Mouse (Mus musculus): ENCODE data around the gene Adam17. TPM values are rescaled to one million over a fixed set of nuclear protein-coding genes. Genes with fewer than 3 reads are reported as not detected.

Gene Adam17
- polyA plus RNA-seq, 1 experiment, result 16.3 TPM

DNA sequence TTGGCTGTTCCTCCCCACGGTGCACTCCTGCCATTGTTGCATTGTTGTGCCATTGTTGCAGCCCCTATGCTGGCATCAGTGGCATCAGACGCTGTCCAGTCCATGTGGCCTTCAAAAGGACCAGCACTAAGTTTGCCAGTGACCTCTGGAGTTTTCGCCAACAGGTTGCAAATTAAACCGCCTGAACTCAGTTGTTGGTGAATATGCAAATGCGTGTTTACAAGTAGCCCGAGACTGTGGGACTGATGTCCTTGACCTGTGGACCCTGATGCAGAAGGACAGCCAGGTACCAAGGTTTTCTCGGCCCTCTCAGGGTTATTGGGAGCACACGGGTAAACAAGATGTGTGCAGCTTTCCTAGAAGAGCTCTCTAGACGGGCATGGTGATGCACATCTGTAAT lies 52.3 kb downstream of the Adam17 start:
- no peak for TF ChIP-seq CTCF (IDR thresholded peaks at IDR 0.05; ENCODE audit: extremely low read depth, insufficient read depth, low read length)
- TF ChIP-seq POLR2A (IDR thresholded peaks at IDR 0.05; ENCODE audit: extremely low read depth, insufficient read depth, low read length), result no peak

GRCm38 (mm10) chr12:21320317-21320716 lies 53.1 kb downstream of the Adam17 start:
- Histone ChIP-seq H3K27ac (ENCODE audit: insufficient read depth, low read length) (no peak overlapping the region), H3K4me3 (ENCODE audit: insufficient read depth, low read length) (no peak overlapping the region), H3K4me1 (ENCODE audit: control insufficient read depth, insufficient read depth, low read length) (no peaks in the 10 kb centered on the region; the same call in 1 of the 2 replicates)
- TF ChIP-seq CTCF (IDR thresholded peaks at IDR 0.05; ENCODE audit: extremely low read depth, insufficient read depth, low read length), result no peak
- TF ChIP-seq POLR2A (IDR thresholded peaks at IDR 0.05; ENCODE audit: extremely low read depth, insufficient read depth, low read length), result no peak

More for the DNA sequence above, 52.3 kb downstream of the Adam17 start:
- no peaks in the 10 kb centered on the region; the same call in 1 of the 2 replicates for H3K4me1 ChIP-seq (ENCODE audit: control insufficient read depth, insufficient read depth, low read length)
- H3K4me3 ChIP-seq (ENCODE audit: insufficient read depth, low read length), result no peak overlapping the region
- no peak overlapping the region for H3K27ac ChIP-seq (ENCODE audit: insufficient read depth, low read length)

DNA sequence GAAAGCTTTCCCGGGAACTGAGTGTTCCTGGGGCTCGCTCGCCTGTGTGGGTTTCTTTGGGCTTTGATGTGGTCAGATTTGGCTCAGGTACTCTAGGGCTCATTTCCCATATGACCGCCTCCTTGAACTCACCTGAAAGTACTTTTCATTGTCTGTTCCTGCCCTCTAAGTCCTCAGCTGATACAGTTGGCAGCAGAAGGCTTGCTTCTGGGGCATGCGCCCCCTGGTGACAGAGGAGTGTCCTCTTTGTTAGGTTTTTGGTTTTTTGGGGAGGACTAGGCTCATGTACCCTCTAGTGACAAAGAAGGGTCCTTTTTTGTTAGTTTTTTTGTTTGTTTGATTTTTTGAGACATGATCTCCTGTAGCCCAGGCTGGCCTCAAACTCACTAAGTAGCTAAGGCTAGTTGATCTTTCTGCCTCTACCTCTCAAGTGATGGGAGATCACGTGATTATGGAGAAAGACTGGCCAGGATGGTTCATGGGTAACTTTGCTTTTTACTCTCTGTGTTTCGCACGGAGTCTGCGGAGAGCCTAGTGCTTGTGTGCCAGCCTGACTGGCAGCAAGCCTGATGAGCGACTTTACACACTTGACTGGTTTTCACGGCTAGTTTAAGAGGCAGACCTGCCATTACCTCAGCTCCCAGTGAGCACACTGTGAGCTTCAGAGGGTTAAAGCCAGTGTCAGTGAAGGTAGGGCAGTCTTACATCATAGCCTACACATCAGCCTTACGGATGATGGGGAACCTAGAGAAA lies 55.1 kb downstream of the Adam17 start:
- TF ChIP-seq POLR2A (IDR thresholded peaks at IDR 0.05; ENCODE audit: extremely low read depth, insufficient read depth, low read length) (no peak), CTCF (IDR thresholded peaks at IDR 0.05; ENCODE audit: extremely low read depth, insufficient read depth, low read length) (peak; percentile 60)
- H3K27ac ChIP-seq (ENCODE audit: insufficient read depth, low read length), result no peak overlapping the region
- H3K4me3 ChIP-seq (ENCODE audit: insufficient read depth, low read length), result no peak overlapping the region
- H3K4me1 ChIP-seq (ENCODE audit: control insufficient read depth, insufficient read depth, low read length), result no peaks in the 10 kb centered on the region; the same call in 1 of the 2 replicates

- no peak overlapping the region for H3K27ac ChIP-seq (ENCODE audit: insufficient read depth, low read length)
- no peaks in the 10 kb centered on the region; the same call in 1 of the 2 replicates for H3K4me1 ChIP-seq (ENCODE audit: control insufficient read depth, insufficient read depth, low read length)
- peak overlapping the region; percentile 41; the same call in 1 of the 2 replicates for H3K4me3 ChIP-seq (ENCODE audit: insufficient read depth, low read length)
- TF ChIP-seq POLR2A (IDR thresholded peaks at IDR 0.05; ENCODE audit: extremely low read depth, insufficient read depth, low read length) (no peak), CTCF (IDR thresholded peaks at IDR 0.05; ENCODE audit: extremely low read depth, insufficient read depth, low read length) (no peak)
Observed at GRCm38 (mm10) chr12:21316869-21317265, 56.6 kb downstream of the Adam17 start.

DNA sequence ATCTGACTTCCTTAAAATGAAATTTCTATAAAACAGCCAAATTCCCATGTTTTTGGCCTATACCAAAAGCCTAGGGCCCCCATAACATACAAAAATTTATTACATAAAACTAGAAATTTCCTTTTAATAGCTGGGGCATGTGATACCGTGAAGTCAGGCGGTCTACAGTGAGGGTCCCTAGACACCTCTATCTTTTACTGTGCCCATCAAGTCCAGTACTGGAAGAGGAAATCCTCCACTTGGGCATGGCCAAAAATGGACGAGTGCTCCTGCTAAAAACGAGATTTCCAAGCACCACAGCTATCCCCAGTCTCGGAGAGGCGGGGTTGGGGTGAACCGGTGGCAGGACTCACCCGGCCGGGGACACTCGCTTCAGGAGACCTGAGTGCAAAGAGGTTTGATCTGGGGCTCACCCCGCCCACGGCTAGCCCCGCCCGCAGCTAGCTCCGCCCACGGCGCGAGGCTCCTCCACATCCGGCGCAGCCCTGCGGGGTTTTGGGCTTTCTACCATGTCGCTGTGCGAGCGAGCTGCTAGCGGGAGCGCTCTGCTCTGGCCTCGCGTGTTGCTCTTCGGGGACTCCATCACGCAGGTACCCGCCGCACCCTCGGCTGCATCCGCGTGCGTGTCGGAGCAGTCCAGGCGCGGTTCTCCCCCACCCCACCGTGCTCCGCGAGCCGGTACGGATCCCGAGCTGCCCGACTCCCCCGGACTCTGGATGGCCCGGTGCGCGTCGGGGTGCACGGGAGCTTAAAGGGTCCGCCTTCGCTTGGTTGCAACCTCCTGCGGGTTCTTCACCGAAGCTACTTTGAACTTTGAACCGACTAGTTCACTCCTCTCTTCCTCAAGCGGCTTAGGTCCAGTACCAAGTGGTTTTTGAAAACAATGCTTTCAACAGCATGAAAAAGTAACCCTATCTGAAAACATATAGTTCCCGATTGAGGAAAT lies 57.2 kb downstream of the Adam17 start, which contains the start of gene Iah1:
TSS of gene Iah1 (plus strand) at position 467 of the 946 bp plus-strand sequence.
- TF ChIP-seq POLR2A (IDR thresholded peaks at IDR 0.05; ENCODE audit: extremely low read depth, insufficient read depth, low read length), result peak; percentile 67; the same call in 1 of the 2 replicates
- TF ChIP-seq CTCF (IDR thresholded peaks at IDR 0.05; ENCODE audit: extremely low read depth, insufficient read depth, low read length), result no peak
- H3K4me3 ChIP-seq (ENCODE audit: insufficient read depth, low read length), result peak within 1 kb of the TSS; percentile 41
- peak within 1 kb of the TSS; percentile 74 for H3K27ac ChIP-seq (ENCODE audit: insufficient read depth, low read length)
- no peaks in the 10 kb centered on the region; the same call in 1 of the 2 replicates for H3K4me1 ChIP-seq (ENCODE audit: control insufficient read depth, insufficient read depth, low read length)

DNA sequence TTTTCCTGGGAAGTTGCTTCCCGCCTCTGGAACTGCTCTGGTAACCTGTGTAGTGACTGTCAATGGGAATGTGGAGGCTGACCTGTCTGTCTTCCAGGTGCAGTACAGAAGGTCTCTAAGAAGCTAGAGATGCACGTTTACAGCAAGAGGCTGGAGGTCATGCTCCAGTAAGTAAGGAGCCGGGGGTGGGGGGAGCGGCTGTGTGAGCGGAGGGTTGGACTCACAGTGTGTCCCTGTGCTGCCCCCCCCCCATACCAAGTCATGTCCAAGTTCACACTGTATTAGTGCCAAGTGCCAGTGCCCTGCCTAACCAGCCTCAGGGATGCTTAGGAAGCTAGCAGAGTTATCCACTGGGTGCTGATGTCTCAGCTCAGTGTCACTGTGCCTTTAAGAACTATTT lies 61.2 kb downstream of the Adam17 start:
- H3K4me3 ChIP-seq (ENCODE audit: insufficient read depth, low read length), result no peak overlapping the region
- no peak overlapping the region for H3K27ac ChIP-seq (ENCODE audit: insufficient read depth, low read length)
- H3K4me1 ChIP-seq (ENCODE audit: control insufficient read depth, insufficient read depth, low read length), result no peaks in the 10 kb centered on the region; the same call in 1 of the 2 replicates

DNA sequence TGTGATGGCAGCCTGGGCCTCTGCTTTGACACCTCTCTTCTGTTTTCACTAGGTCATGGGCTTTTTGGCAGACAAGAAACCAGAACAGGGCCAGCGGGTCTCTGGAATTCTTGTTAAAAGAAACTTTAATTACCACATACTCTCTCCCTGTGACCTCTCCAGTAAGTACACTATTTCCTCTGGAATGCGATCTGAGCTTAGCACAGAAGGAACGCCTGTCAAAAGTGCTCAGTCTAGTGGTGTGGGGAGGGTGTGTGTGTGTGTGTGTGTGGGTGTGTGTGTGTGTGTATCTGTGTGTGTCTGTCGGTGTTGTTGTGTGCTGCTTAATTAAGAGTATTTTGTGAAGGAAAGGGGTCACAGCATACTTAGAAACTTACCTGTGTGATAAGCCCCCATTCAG lies 66.7 kb downstream of the Adam17 start:
- TF ChIP-seq CTCF (IDR thresholded peaks at IDR 0.05; ENCODE audit: extremely low read depth, insufficient read depth, low read length), result no peak
- TF ChIP-seq POLR2A (IDR thresholded peaks at IDR 0.05; ENCODE audit: extremely low read depth, insufficient read depth, low read length), result no peak
- no peaks in the 10 kb centered on the region for H3K4me1 ChIP-seq (ENCODE audit: control insufficient read depth, insufficient read depth, low read length)
- no peak overlapping the region for H3K4me3 ChIP-seq (ENCODE audit: insufficient read depth, low read length)
- no peak overlapping the region for H3K27ac ChIP-seq (ENCODE audit: insufficient read depth, low read length)

More for the DNA sequence above, 61.2 kb downstream of the Adam17 start:
- TF ChIP-seq CTCF (IDR thresholded peaks at IDR 0.05; ENCODE audit: extremely low read depth, insufficient read depth, low read length) (no peak), POLR2A (IDR thresholded peaks at IDR 0.05; ENCODE audit: extremely low read depth, insufficient read depth, low read length) (no peak)

GRCm38 (mm10) chr12:21305741-21306140 lies 67.7 kb downstream of the Adam17 start:
- Histone ChIP-seq H3K27ac (ENCODE audit: insufficient read depth, low read length) (no peak overlapping the region), H3K4me1 (ENCODE audit: control insufficient read depth, insufficient read depth, low read length) (no peaks in the 10 kb centered on the region), H3K4me3 (ENCODE audit: insufficient read depth, low read length) (no peak overlapping the region)
- TF ChIP-seq POLR2A (IDR thresholded peaks at IDR 0.05; ENCODE audit: extremely low read depth, insufficient read depth, low read length), result no peak
- TF ChIP-seq CTCF (IDR thresholded peaks at IDR 0.05; ENCODE audit: extremely low read depth, insufficient read depth, low read length), result no peak

GRCm38 (mm10) chr12:21302361-21302783 lies 71.1 kb downstream of the Adam17 start:
- Histone ChIP-seq H3K27ac (ENCODE audit: insufficient read depth, low read length) (no peak overlapping the region), H3K4me3 (ENCODE audit: insufficient read depth, low read length) (no peak overlapping the region), H3K4me1 (ENCODE audit: control insufficient read depth, insufficient read depth, low read length) (no peaks in the 10 kb centered on the region)
- no peak for TF ChIP-seq POLR2A (IDR thresholded peaks at IDR 0.05; ENCODE audit: extremely low read depth, insufficient read depth, low read length)
- TF ChIP-seq CTCF (IDR thresholded peaks at IDR 0.05; ENCODE audit: extremely low read depth, insufficient read depth, low read length), result no peak

Measured in cortical plate, adult 2 months (tissue).